Mouse (Mus musculus) liver, embryonic 13.5 days (tissue): ENCODE results near the gene Rnaset2a. TPM values are rescaled to one million over a fixed set of nuclear protein-coding genes. Genes with fewer than 3 reads are reported as not detected.
"Not testable (repeated sequence)": the region's sequence is repeated elsewhere in the genome, so short reads cannot be mapped to it uniquely, and the experiment has no call there.

ENCODE experiments used
- ATAC-seq: fragments of 200-750 bp; cut with Nextera tagmentation; 2 replicates; pipeline ENCODE4 v1.8.0; 2017; ENCODE audit warnings: low read depth, mild to moderate bottlenecking, moderate number of reproducible peaks, moderate library complexity
- DNase-seq: peaks from one replicate; pipeline ENCODE4 v3.0.0; 2022
- H3K27ac ChIP-seq: fragments of 300-500 bp; sonication (generic); 2 replicates; pipeline ENCODE4 v1.5.1; 2015; ENCODE audit warnings: moderate library complexity, mild to moderate bottlenecking, inconsistent platforms
- H3K27me3 ChIP-seq: fragments of 300-500 bp; sonication (generic); 2 replicates; pipeline ENCODE4 v1.6.1; 2015; ENCODE audit warnings: mild to moderate bottlenecking, inconsistent platforms
- H3K36me3 ChIP-seq: fragments of 300-500 bp; sonication (generic); 2 replicates; pipeline ENCODE4 v1.6.1; 2015; ENCODE audit warnings: mild to moderate bottlenecking, inconsistent platforms
- H3K4me1 ChIP-seq: fragments of 300-500 bp; sonication (generic); replicated peaks from 2 replicates; pipeline ENCODE4 v1.6.1; 2015; ENCODE audit warnings: inconsistent platforms
- H3K4me2 ChIP-seq: fragments of 300-500 bp; sonication (generic); 2 replicates; pipeline ENCODE4 v1.6.1; 2015; ENCODE audit warnings: inconsistent platforms, mild to moderate bottlenecking, moderate library complexity
- H3K4me3 ChIP-seq: fragments of 300-500 bp; sonication (generic); replicated peaks from 2 replicates; pipeline ENCODE4 v1.5.1; 2015; ENCODE audit warnings: mild to moderate bottlenecking, inconsistent platforms
- H3K9ac ChIP-seq: fragments of 300-500 bp; sonication (generic); 2 replicates; pipeline ENCODE4 v1.6.1; 2015; ENCODE audit warnings: mild to moderate bottlenecking, inconsistent platforms
- H3K9me3 ChIP-seq: fragments of 300-500 bp; sonication (generic); replicated peaks from 2 replicates; pipeline ENCODE4 v1.6.1; 2016; ENCODE audit warnings: inconsistent platforms
- WGBS: fragments of 180-500 bp; shearing (Covaris S2); methylation state at CpG from one replicate; pipeline ENCODE4 v1.1.7; 2015; ENCODE audit not compliant: insufficient replicate concordance; 5-methylcytosine and 5-hydroxymethylcytosine counted together
- polyA plus RNA-seq: library from polyadenylated mRNA; unstranded; fragments of >200 nt; fragmentation: Nextera tagmentation; extraction: Ambion mirVana; gene quantifications from 2 replicates; pipeline ENCODE4 v1.2.1, GENCODE M21; 2015

Gene Rnaset2a
- polyA plus RNA-seq, 1 experiment from 2014 or later = 17.1 TPM

GRCm38 (mm10) chr17:8092537-8093526 lies 55.1 kb downstream of the Rnaset2a start:
- WGBS = 56% methylated on average over 4 of the region's 18 CpGs

GRCm38 (mm10) chr17:8091320-8091719 lies 56.6 kb downstream of the Rnaset2a start:
- DNase-seq, ATAC-seq, H3K4me1 ChIP-seq, H3K36me3 ChIP-seq, H3K9me3 ChIP-seq, H3K27ac ChIP-seq, H3K4me3 ChIP-seq, H3K9ac ChIP-seq, H3K4me2 ChIP-seq, H3K27me3 ChIP-seq: not testable (repeated sequence)
- WGBS = 74% methylated on average over 14 of the region's 14 CpGs

More at GRCm38 (mm10) chr17:8092537-8093526, 55.1 kb downstream of the Rnaset2a start:
- H3K27me3 ChIP-seq, DNase-seq, H3K4me3 ChIP-seq, H3K36me3 ChIP-seq, H3K4me1 ChIP-seq, H3K27ac ChIP-seq, H3K9ac ChIP-seq, H3K9me3 ChIP-seq, H3K4me2 ChIP-seq, ATAC-seq: not testable (repeated sequence)

- not testable (repeated sequence) for H3K27me3 ChIP-seq, H3K4me3 ChIP-seq, H3K9ac ChIP-seq, H3K27ac ChIP-seq, H3K36me3 ChIP-seq, ATAC-seq, H3K4me1 ChIP-seq, H3K9me3 ChIP-seq, DNase-seq, H3K4me2 ChIP-seq
- WGBS = 61% methylated on average over 2 of the region's 2 CpGs
Measured at GRCm38 (mm10) chr17:8069847-8070246, 78.0 kb downstream of the Rnaset2a start.

Other genes starting within 250 kb of the Rnaset2a start
- gene Tagap, start 222.1 kb downstream of the Rnaset2a start, polyA plus RNA-seq = 0.93 and 1.1 TPM in 2 replicates
- 20.6 and 22.5 TPM in 2 replicates for gene Rsph3a, start 202.5 kb downstream of the Rnaset2a start, polyA plus RNA-seq
- gene Gm49673, start 309 bp downstream of the Rnaset2a start, polyA plus RNA-seq = not detected in 2 replicates
- 13.4 and 17.4 TPM in 2 replicates for gene Fgfr1op, start 17.4 kb upstream of the Rnaset2a start, polyA plus RNA-seq
- gene Ccr6, start 87.9 kb upstream of the Rnaset2a start, polyA plus RNA-seq = 0.10 TPM in 1 of 2 replicates, not detected in the other
- gene Mpc1, start 134.8 kb upstream of the Rnaset2a start, polyA plus RNA-seq = 125 and 127 TPM in 2 replicates
- gene Sft2d1, start 163.0 kb upstream of the Rnaset2a start, polyA plus RNA-seq = 56.6 and 62.3 TPM in 2 replicates
- 0.05 and 0.09 TPM in 2 replicates for gene Prr18, start 189.4 kb upstream of the Rnaset2a start, polyA plus RNA-seq
- 0.09 TPM in 1 of 2 replicates, not detected in the other for gene T2, start 207.9 kb upstream of the Rnaset2a start, polyA plus RNA-seq